Mouse (Mus musculus) limb, embryonic 14.5 days (tissue): Measurements from ENCODE around the gene Irf2. TPM values are rescaled to one million over a fixed set of nuclear protein-coding genes. Genes with fewer than 3 reads are reported as not detected.

Experiments
- ATAC-seq: fragments of 200-750 bp; cut with Nextera tagmentation; 2 replicates; pipeline ENCODE4 v1.8.0; 2017; ENCODE audit warnings: low read depth, moderate number of reproducible peaks, moderate TSS enrichment; ENCODE audit not compliant: low FRiP score
- DNase-seq: peaks from one replicate; pipeline ENCODE4 v3.0.0-alpha.2; 2015; ENCODE audit warnings: low spot score
- H3K27ac ChIP-seq: fragments of 300-500 bp; sonication (generic); replicated peaks from 2 replicates; pipeline ENCODE4 v1.5.1; 2014; ENCODE audit warnings: low read depth, mild to moderate bottlenecking, low read length, moderate library complexity, mixed read lengths
- H3K27me3 ChIP-seq: fragments of 300-500 bp; sonication (generic); 2 replicates; pipeline ENCODE4 v1.6.1; 2014; ENCODE audit warnings: low read length, mixed read lengths; ENCODE audit not compliant: control insufficient read depth, insufficient read depth
- H3K36me3 ChIP-seq: fragments of 300-500 bp; sonication (generic); 2 replicates; pipeline ENCODE4 v1.6.1; 2014; ENCODE audit warnings: mild to moderate bottlenecking, low read length, moderate library complexity, mixed read lengths; ENCODE audit not compliant: control insufficient read depth, insufficient read depth
- H3K4me1 ChIP-seq: fragments of 300-500 bp; sonication (generic); 2 replicates; pipeline ENCODE4 v1.6.1; 2014; ENCODE audit warnings: antibody characterized with exemption, low read length, mixed read lengths; ENCODE audit not compliant: control insufficient read depth, insufficient read depth
- H3K4me2 ChIP-seq: fragments of 300-500 bp; sonication (generic); replicated peaks from 2 replicates; pipeline ENCODE4 v1.6.1; 2014; ENCODE audit warnings: low read depth, mild to moderate bottlenecking, low read length, moderate library complexity; ENCODE audit not compliant: severe bottlenecking
- H3K4me3 ChIP-seq: fragments of 300-500 bp; sonication (generic); replicated peaks from 2 replicates; pipeline ENCODE4 v1.5.1; 2014; ENCODE audit warnings: low read length
- H3K9ac ChIP-seq: fragments of 300-500 bp; sonication (generic); 2 replicates; pipeline ENCODE4 v1.6.1; 2014; ENCODE audit warnings: mild to moderate bottlenecking, low read depth, low read length, moderate library complexity; ENCODE audit not compliant: severe bottlenecking
- H3K9me3 ChIP-seq: fragments of 300-500 bp; sonication (generic); 2 replicates; pipeline ENCODE4 v1.6.1; 2016; ENCODE audit warnings: low read length; ENCODE audit not compliant: control insufficient read depth
- POLR2A ChIP-seq: fragments of 200-500 bp; IDR thresholded peaks from 2 replicates; pipeline ENCODE4 v1.8.0; 2012; ENCODE audit warnings: inconsistent platforms, mild to moderate bottlenecking, moderate library complexity, borderline replicate concordance; ENCODE audit not compliant: insufficient read depth, insufficient read length; ENCODE audit errors: extremely low read depth
- whole genome bisulfite sequencing: fragments of 180-500 bp; shearing (Covaris S2); extraction: QIAGEN DNeasy Blood & Tissue Kit; methylation state at CpG from one replicate; pipeline ENCODE4 v1.1.7; 2014; 5-methylcytosine and 5-hydroxymethylcytosine counted together
- polyA plus RNA-seq, 2 experiments: library from polyadenylated mRNA; depleted of rRNA in 1 of 2; stranded (reverse) in 1 of 2; unstranded in 1 of 2; fragments of >200 nt; fragmentation: Nextera tagmentation in 1 of 2; extraction: Ambion mirVana in 1 of 2; gene quantifications; 2 replicates each; pipeline versions ENCODE4 v1.2.1 to v1.2.3; 2012 to 2014

The Irf2 gene
- polyA plus RNA-seq, 2 experiments: 15.1 to 16.8 TPM

DNA sequence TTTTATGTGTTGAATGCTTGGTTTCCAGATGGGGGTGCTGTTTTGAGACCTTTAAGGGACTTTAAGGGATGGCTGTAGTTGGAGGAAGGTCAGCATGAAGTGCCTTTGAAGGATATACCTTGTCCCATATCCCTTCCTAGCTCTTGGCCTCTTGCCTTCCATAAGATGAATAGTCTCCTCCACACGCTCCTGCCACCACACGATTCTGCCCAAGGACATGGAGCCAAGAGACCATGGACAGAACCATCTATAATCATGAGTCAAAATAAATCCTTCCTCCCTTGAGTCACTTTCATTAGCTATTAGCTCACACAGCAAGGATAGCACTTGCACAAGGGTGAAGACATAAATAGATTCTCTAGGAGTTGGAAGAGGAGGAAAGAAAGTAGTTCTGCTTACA is 146.3 kb downstream of the Irf2 start:
- no peak for DNase-seq
- no peak overlapping the region for H3K4me2 ChIP-seq
- no peaks in the 10 kb centered on the region for H3K9me3 ChIP-seq
- H3K4me1 ChIP-seq: 0 out of 2 replicates have a peak, but pooled peaks cover 2% of the 10 kb centered on the region
- H3K4me3 ChIP-seq: no peak overlapping the region
- H3K9ac ChIP-seq: no peak overlapping the region
- ATAC-seq: no peak
- no peak for TF ChIP-seq POLR2A
- no peaks in the 10 kb centered on the region for H3K27me3 ChIP-seq
- no peak overlapping the region for H3K27ac ChIP-seq
- no peaks in the 10 kb centered on the region for H3K36me3 ChIP-seq
- 97% methylated on average over 2 of the region's 2 CpGs for WGBS

DNA sequence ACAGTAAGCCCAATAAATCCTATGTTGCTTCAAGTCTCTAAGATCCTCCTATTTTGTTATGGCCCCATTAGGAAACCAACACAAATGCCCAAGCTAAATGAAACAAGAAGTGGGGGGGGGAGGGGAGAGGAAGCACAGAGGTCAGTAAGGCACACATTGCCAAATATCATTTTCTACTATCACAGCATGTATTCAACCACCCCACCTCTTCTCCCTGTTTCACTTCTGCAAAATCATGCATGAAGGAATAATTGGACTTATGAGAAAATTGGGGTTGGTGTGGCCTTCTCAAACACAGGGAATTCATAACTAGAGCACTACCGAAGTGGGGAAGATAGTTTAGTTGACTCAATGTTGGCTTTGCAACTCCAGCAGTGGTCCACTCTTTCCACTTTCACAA is 146.7 kb downstream of the Irf2 start:
- 97% methylated on average over 1 of the region's 1 CpGs for WGBS
- H3K4me2 ChIP-seq: no peak overlapping the region
- H3K9ac ChIP-seq: no peak overlapping the region
- H3K27me3 ChIP-seq: no peaks in the 10 kb centered on the region
- H3K27ac ChIP-seq: no peak overlapping the region
- DNase-seq: no peak
- no peak for TF ChIP-seq POLR2A
- H3K4me1 ChIP-seq: 0 out of 2 replicates have a peak, but pooled peaks cover 2% of the 10 kb centered on the region
- no peaks in the 10 kb centered on the region for H3K36me3 ChIP-seq
- no peak for ATAC-seq
- H3K4me3 ChIP-seq: no peak overlapping the region
- no peaks in the 10 kb centered on the region for H3K9me3 ChIP-seq

DNA sequence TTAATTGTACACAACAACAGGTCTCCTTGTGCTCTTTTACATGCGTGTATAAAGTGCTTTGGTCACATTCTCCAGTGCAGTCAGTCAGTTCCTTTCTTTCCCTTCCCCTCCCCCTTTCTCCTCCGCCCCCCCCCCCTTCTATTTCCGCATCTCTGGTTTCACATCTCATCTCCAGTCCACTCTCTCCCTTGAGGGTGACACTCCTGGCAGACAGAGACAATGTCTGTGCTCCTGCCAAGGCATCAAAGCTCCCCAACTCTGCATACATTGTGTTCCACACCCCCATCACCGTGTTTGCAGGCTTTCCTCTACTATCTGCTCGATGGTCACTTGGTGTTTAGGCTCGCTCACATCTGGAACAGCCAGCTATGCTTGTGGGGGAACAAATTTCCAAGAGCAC is 147.9 kb downstream of the Irf2 start:
- TF ChIP-seq POLR2A: no peak
- Histone ChIP-seq H3K9me3 (no peaks in the 10 kb centered on the region), H3K27me3 (no peaks in the 10 kb centered on the region), H3K36me3 (no peaks in the 10 kb centered on the region), H3K4me3 (no peak overlapping the region), H3K4me1 (peaks cover 5% of the 10 kb centered on the region), H3K9ac (no peak overlapping the region), H3K27ac (no peak overlapping the region), H3K4me2 (no peak overlapping the region)
- no peak for DNase-seq
- no peak for ATAC-seq
- WGBS: 83% methylated on average over 6 of the region's 6 CpGs

DNA sequence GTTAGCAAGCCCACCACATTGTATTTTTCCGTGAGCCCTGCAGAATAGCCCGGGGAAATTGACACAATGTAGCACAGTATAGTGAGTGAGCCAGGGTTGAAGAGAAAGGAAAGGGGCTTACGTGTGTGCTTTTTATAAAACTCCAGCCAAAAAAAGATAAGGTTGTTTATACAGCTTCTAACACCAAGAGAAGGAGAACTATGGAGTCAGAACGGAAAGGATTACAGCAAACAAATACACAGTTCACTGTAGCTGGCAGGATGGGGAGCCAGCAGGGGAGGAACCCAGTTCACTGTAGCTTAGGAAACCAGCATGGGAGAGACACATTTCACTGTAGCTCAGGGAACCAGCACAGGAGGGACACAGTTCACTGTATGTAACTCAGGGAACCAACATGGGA is 149.0 kb downstream of the Irf2 start:
- Histone ChIP-seq H3K4me2 (no peak overlapping the region), H3K4me3 (no peak overlapping the region), H3K4me1 (peaks cover 14% of the 10 kb centered on the region), H3K9me3 (no peaks in the 10 kb centered on the region), H3K27me3 (no peaks in the 10 kb centered on the region), H3K9ac (no peak overlapping the region), H3K27ac (no peak overlapping the region), H3K36me3 (no peaks in the 10 kb centered on the region)
- WGBS: 75% methylated on average over 4 of the region's 4 CpGs
- DNase-seq (no peak), ATAC-seq (no peak)
- TF ChIP-seq POLR2A: no peak

DNA sequence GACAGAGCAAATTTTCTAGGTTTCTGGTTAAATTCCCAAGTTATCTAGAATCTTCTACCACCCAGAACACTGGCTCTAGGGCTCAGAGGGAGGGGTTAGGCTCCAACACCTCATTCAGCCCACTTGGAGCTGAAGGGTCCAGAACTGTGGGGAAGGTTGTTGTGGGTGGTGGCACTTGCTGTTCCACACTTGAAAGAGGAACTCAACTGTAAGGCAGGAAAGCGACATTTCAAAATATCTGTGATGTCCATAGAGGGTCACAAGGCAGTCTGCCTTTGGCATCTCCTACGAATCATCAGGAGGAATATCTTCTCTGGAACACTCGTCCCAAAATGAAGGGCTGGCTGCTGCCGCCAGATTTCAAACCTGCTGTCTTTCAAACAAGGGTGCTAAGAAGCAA is 150.7 kb downstream of the Irf2 start:
- H3K4me2 ChIP-seq: no peak overlapping the region
- ATAC-seq (no peak), DNase-seq (no peak)
- H3K27ac ChIP-seq: no peak overlapping the region
- no peak overlapping the region for H3K9ac ChIP-seq
- no peaks in the 10 kb centered on the region for H3K27me3 ChIP-seq
- no peak overlapping the region for H3K4me3 ChIP-seq
- WGBS: 84% methylated on average over 4 of the region's 4 CpGs
- no peaks in the 10 kb centered on the region for H3K36me3 ChIP-seq
- peaks cover 14% of the 10 kb centered on the region for H3K4me1 ChIP-seq
- H3K9me3 ChIP-seq: no peaks in the 10 kb centered on the region
- no peak for TF ChIP-seq POLR2A

DNA sequence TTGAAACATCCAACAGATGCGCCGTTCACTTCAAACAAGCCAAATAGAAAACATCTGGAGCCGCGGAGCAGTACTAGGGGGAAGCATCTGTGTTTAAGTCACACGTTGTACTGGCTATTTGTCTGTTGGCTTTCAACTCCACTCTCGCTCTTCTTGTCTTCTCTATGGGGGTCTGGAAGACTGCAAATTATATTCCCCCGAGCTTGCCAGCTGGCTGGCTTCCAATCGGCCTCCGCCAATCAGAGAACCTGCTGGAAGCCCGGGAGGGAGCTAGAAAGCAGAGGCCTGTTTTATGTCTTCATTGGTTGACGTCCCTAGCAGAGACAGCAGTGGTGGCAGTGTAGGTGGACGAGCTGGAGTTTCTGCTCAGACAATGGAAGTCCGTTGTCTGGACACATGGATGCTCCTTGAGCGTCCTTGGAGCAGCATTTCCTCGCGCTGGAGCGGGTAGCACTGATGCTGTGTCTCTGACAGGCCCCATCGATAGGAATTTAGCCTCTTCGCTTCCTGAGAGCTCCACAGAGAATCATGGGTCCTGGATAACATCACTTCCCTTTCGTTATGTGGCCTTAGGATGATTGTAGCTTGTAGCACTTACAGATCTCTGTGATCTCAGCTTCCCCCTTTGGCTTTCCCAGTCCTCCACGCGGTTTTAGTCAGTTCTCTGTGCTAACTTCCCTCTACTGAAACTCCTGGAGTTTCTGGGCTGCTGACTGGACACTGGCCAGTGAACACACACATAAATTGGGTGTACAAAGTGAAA is 153.2 kb downstream of the Irf2 start:
- Histone ChIP-seq H3K27ac (peak overlapping the region; percentile 76), H3K9ac (peak overlapping the region; percentile 36; the same call in 1 of the 2 replicates), H3K4me1 (peaks cover 14% of the 10 kb centered on the region), H3K27me3 (no peaks in the 10 kb centered on the region), H3K4me2 (peak overlapping the region; percentile 40), H3K9me3 (no peaks in the 10 kb centered on the region), H3K36me3 (no peaks in the 10 kb centered on the region), H3K4me3 (no peak overlapping the region)
- ATAC-seq (peak; percentile 85), DNase-seq (peak; percentile 80)
- WGBS: 26% methylated on average over 22 of the region's 22 CpGs
- TF ChIP-seq POLR2A: no peak
